Mouse (Mus musculus): Measurements from ENCODE around the gene Gcnt7.

The Gcnt7 gene

DNA sequence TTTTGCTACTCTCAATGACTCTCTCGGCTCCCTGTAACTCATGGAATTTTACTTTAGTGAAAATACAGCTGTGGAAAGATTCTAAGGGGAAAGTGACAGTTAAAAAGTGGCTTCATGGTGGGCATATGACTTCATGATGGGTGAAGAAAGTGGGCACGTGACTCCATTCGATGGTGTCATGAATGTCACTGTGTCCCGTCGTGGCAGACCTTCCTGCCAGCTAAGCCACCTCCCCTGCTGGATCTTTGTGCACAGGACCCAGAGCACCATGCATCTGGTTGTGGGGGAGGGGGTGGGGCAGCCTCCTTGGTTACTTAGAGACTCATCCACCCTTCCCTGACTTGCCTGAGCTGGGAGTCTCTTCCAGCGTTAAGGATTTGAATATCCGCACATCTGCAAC lies 54.2 kb downstream of the Gcnt7 start:
- no peak for DNase-seq (ENCODE audit: low spot score in 2 of 2)

DNA sequence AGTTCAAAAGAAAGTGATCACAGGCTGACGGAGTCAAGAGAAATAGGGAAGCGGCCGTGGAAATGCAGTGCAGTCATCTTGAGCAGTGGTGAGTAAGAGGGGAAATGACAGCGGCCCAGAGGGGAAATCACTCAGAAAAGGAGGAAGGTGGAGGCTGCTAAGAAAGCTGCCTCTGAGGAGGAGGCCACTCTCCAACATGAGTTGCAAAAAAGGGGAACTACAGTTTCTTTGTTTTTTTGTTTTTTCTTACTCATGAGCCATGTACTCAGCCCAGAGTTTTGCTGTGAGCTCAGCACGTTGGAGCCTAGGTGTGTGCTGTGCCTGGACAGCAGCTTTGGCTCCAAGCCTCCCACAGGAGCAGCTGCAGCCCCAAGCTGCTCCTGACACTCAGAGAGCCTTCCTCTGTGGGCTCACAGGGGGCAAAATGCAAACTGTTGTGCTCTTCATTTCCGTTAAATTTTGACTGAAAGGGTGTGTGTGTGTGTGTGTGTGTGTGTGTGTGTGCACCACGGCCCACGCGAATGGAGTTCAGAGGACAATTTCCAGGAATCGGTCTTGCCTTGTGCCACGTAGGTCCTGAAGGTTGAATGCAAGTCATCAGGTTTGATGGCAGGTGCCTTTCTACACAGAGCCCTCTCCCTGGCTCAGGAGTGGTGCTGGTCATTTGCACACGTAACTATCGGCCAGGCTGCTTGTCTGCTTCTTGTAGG lies 57.1 kb downstream of the Gcnt7 start:
- peak; percentile 34 to 77 for DNase-seq (ENCODE audit: low spot score in 2 of 2)

Data from natural killer cell, adult 2 months (primary cell).